Mouse (Mus musculus): ENCODE data around the gene Hivep3. TPM values are rescaled to one million over a fixed set of nuclear protein-coding genes. Genes with fewer than 3 reads are reported as not detected.

Hivep3 gene
- total RNA-seq, 1 experiment from 2014 or later = 8.5 TPM

- DNase-seq = no peak
Observed at GRCm38 (mm10) chr4:120022392-120022791, 288.8 kb downstream of the Hivep3 start.

GRCm38 (mm10) chr4:120023221-120023840 is 289.7 kb downstream of the Hivep3 start:
- no peak for DNase-seq

- no peak for DNase-seq
Observed at GRCm38 (mm10) chr4:120024071-120024470, 290.5 kb downstream of the Hivep3 start.

- no peak for DNase-seq
Observed at GRCm38 (mm10) chr4:120027671-120028070, 294.1 kb downstream of the Hivep3 start.

GRCm38 (mm10) chr4:120029937-120030336 is 296.4 kb downstream of the Hivep3 start:
- DNase-seq = no peak

- peak; percentile 41 for DNase-seq
Observed at GRCm38 (mm10) chr4:120032320-120032983, 298.9 kb downstream of the Hivep3 start.

- DNase-seq = no peak
Observed at GRCm38 (mm10) chr4:120032984-120033355, 299.4 kb downstream of the Hivep3 start.

GRCm38 (mm10) chr4:120036294-120036693 is 302.7 kb downstream of the Hivep3 start:
- DNase-seq = no peak

- DNase-seq = no peak
Observed at GRCm38 (mm10) chr4:120037007-120037406, 303.4 kb downstream of the Hivep3 start.

GRCm38 (mm10) chr4:120041520-120041919 is 307.9 kb downstream of the Hivep3 start:
- DNase-seq = no peak

- no peak for DNase-seq
Observed at GRCm38 (mm10) chr4:120042480-120042879, 308.9 kb downstream of the Hivep3 start.

- DNase-seq = no peak
Observed at GRCm38 (mm10) chr4:120044612-120045011, 311.0 kb downstream of the Hivep3 start.

- DNase-seq = no peak
Observed at GRCm38 (mm10) chr4:120045131-120045537, 311.6 kb downstream of the Hivep3 start.

GRCm38 (mm10) chr4:120045871-120046270 is 312.3 kb downstream of the Hivep3 start:
- DNase-seq = no peak

GRCm38 (mm10) chr4:120047060-120047459 is 313.5 kb downstream of the Hivep3 start:
- no peak for DNase-seq

GRCm38 (mm10) chr4:120048274-120048673 is 314.7 kb downstream of the Hivep3 start:
- no peak for DNase-seq

- DNase-seq = no peak
Observed at GRCm38 (mm10) chr4:120049857-120050256, 316.3 kb downstream of the Hivep3 start.

- DNase-seq = no peak
Observed at GRCm38 (mm10) chr4:120052481-120052880, 318.9 kb downstream of the Hivep3 start.

GRCm38 (mm10) chr4:120053026-120054005 is 319.7 kb downstream of the Hivep3 start:
- DNase-seq = no peak

GRCm38 (mm10) chr4:120054145-120054544 is 320.6 kb downstream of the Hivep3 start:
- DNase-seq = no peak

GRCm38 (mm10) chr4:120056451-120056850 is 322.9 kb downstream of the Hivep3 start:
- no peak for DNase-seq

GRCm38 (mm10) chr4:120057529-120057928 is 323.9 kb downstream of the Hivep3 start:
- no peak for DNase-seq

GRCm38 (mm10) chr4:120058157-120058556 is 324.6 kb downstream of the Hivep3 start:
- DNase-seq = no peak
